Mouse (Mus musculus) erythroblast, embryonic 14.5 days (primary cell): ENCODE results near the gene Gm13420. TPM values are rescaled to one million over a fixed set of nuclear protein-coding genes. Genes with fewer than 3 reads are reported as not detected.
A peak's percentile ranks its signal among the peaks of the same experiment; 100 is the strongest.
"Not testable (repeated sequence)": the region's sequence is repeated elsewhere in the genome, so short reads cannot be mapped to it uniquely, and the experiment has no call there.

Experiments used
- H3K27me3 ChIP-seq: 2 replicates; pipeline ENCODE4 v1.6.1; 2012; ENCODE audit warnings: inconsistent platforms; ENCODE audit not compliant: control insufficient read depth
- H3K36me3 ChIP-seq: 2 replicates; pipeline ENCODE4 v1.6.1; 2012; ENCODE audit warnings: mild to moderate bottlenecking, inconsistent platforms; ENCODE audit not compliant: control insufficient read depth
- H3K4me1 ChIP-seq: 2 replicates; pipeline ENCODE4 v1.6.1; 2012; ENCODE audit warnings: inconsistent platforms; ENCODE audit not compliant: control insufficient read depth
- H3K4me3 ChIP-seq: replicated peaks from 2 replicates; pipeline ENCODE3; 2012; ENCODE audit warnings: moderate library complexity, mild to moderate bottlenecking, inconsistent platforms
- H3K9me3 ChIP-seq: 2 replicates; pipeline ENCODE4 v1.6.1; 2012; ENCODE audit warnings: low read length, inconsistent platforms, mixed read lengths; ENCODE audit not compliant: control insufficient read depth
- GATA1 ChIP-seq: IDR thresholded peaks from 2 replicates; pipeline ENCODE4 v1.6.1; 2012; ENCODE audit warnings: low read length, inconsistent platforms, mixed read lengths
- TAL1 ChIP-seq: IDR thresholded peaks from 3 replicates; pipeline ENCODE4 v1.6.1; 2012; ENCODE audit warnings: low read length, inconsistent platforms, mixed read lengths
- polyA plus RNA-seq: library from polyadenylated mRNA; stranded (reverse); fragments of >175 nt; gene quantifications from 2 replicates; pipeline ENCODE4 v1.2.3, GENCODE M21; 2012

Gm13420 gene
- not detected in 2 replicates for polyA plus RNA-seq

DNA sequence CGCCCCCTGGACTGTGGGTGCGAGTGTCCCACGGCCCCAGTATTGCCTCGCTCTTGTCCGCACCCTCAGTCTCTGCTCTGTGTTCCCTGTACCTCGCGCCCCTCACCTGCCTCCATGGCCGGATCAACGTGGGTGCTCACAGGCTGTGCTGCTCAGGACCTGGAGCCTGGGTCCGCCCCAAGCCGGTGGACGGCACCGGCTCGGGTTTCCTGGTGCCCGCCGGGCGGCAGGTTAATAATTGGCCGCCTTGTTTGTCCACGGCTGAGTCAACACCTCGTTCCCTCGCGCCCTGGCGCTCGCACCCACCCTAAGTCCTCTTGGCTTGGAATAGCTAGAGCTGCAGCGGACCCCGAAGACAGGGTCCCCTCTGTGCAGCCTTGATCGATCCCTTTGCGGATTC is at the start of gene Gm13420:
Gene Gm13420 (minus strand): TSS at position 189 of the 400 bp plus-strand sequence.
- H3K27me3 ChIP-seq: peaks cover 73% of the 10 kb centered on the region
- H3K36me3 ChIP-seq: no peaks in the 10 kb centered on the region
- peaks cover 6% of the 10 kb centered on the region for H3K9me3 ChIP-seq
- H3K4me1 ChIP-seq: no peaks in the 10 kb centered on the region
- H3K4me3 ChIP-seq: peak within 1 kb of the TSS; percentile 17
- TF ChIP-seq GATA1: no peak
- TF ChIP-seq TAL1: no peak

DNA sequence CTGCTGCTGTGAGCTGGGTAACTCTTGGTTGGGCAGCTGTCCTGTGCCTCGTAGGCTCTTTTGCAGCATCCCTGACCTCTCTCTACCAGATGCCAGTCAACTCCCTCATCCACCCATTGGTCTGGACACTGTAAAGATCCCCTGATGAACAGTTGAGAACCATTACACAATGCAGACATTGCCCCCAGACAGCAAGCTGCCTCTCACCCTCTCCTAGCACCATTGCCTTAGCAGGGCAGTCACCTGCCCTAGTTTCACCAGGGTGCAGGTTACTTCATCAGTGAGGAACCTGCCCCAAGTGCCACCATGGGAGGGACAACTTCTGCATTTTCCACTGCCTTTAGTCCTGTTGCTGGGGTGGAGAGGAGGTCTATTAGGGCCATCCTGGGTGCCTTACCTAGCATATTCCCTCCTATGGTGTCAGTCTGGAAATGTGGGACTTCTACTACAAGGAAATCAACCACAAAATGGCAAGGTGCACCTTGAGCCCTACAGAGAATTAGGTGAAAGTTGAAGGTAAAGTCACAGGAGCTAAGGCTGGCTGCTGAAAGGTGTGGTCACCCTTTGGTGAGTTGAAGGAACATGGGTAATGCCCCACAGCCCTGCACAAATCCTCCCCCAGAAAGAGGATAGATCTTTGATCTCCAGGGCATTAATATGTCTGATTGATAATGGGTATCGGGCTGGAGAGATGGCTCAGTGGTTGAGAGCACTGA is 41.4 kb upstream of the Gm13420 start:
- H3K4me1 ChIP-seq: peaks cover 15% of the 10 kb centered on the region
- H3K9me3 ChIP-seq: no peaks in the 10 kb centered on the region
- no peak for TF ChIP-seq TAL1
- TF ChIP-seq GATA1: no peak
- H3K36me3 ChIP-seq: peaks cover 36% of the 10 kb centered on the region
- no peaks in the 10 kb centered on the region for H3K27me3 ChIP-seq
- H3K4me3 ChIP-seq: no peak overlapping the region

DNA sequence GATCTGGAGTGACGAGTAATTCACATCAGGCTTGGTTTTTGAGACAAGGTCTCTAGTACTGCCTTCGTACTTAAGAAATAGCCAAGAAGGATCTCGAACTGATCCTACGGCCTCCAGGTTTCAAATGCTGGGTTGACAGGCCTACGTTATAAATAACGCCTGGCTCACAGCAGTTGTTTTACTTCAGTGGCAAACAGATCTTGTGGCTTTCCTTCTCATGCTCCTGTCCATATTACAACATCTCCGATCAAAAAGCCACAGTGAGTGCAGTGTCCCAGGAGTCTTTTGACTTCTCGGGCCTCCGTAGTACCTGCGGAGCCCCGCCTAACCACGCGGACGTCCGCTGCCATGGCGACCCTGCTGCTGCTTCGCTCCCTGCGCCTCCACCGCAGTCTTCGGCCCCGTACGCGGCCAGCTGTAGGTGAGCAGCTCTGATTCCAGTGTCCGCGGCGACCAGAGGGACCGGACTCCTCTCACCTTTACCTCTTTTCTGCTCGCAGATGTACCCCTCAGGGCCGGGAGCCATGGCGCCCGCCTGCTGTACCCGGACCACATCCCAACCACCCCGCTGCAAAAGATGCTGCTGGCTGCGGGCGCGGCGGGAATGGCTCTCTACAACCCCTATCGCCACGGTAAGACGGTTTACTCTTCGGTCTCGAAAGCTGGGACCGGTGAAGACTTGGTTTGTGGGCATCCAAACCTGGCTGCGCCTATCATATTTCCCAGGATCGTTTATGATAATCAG is 36.6 kb upstream of the Gm13420 start, which contains the start of gene Trub2:
Gene Trub2 (minus strand): TSS at position 566 of the 745 bp plus-strand sequence.
- H3K36me3 ChIP-seq: peaks cover 55% of the 10 kb centered on the region
- peaks cover 25% of the 10 kb centered on the region for H3K4me1 ChIP-seq
- no peak for TF ChIP-seq TAL1
- no peak for TF ChIP-seq GATA1
- H3K27me3 ChIP-seq: no peaks in the 10 kb centered on the region
- H3K9me3 ChIP-seq: no peaks in the 10 kb centered on the region
- peak within 1 kb of the TSS; percentile 81 for H3K4me3 ChIP-seq

DNA sequence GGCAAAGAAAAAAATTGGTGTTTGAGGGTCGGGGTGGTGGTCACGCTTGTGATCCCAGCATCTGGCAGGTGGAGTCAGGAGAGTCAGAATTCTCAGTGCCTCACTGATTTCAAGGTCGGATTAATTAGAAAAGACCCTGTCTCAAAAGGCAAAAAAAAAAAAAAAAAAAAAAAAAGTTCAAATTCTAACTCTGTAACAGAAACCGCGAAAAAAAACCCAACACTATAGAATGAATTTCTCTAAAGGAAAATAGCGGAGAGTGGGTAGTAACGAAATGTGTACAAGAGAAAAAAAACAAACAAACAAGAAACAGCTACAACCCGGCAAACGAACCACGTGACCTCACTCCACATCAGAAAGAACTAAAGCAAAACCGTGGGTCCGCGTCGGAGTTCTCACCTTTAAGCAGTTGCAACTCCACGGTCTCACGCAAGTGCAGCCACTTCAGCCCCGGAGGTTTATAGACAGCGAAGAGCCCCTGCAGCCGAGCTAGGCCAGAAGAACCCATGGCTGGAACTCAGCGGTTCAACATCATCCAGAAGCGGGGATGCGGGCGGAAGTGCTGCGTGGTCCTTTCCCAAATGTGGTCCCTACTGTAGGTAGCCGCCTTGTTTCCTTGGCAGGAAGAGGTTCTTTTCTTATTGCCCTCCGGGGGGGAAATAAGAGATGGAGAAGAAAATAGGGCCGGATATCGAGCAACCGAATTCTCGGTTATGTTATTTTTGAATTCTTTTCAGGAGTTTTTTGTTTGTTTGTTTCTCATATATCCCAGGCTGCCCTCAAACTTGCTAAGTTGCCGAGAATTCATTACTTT is 35.8 kb upstream of the Gm13420 start, which contains the start of gene Coq4:
Gene Coq4 (plus strand): TSS at position 390 of the 814 bp plus-strand sequence.
- Histone ChIP-seq H3K36me3 (peaks cover 58% of the 10 kb centered on the region), H3K27me3 (no peaks in the 10 kb centered on the region), H3K4me1 (peaks cover 25% of the 10 kb centered on the region), H3K9me3 (no peaks in the 10 kb centered on the region; the same call in 1 of the 2 replicates), H3K4me3 (peak within 1 kb of the TSS; percentile 81)
- TF ChIP-seq GATA1 (no peak), TAL1 (no peak)

DNA sequence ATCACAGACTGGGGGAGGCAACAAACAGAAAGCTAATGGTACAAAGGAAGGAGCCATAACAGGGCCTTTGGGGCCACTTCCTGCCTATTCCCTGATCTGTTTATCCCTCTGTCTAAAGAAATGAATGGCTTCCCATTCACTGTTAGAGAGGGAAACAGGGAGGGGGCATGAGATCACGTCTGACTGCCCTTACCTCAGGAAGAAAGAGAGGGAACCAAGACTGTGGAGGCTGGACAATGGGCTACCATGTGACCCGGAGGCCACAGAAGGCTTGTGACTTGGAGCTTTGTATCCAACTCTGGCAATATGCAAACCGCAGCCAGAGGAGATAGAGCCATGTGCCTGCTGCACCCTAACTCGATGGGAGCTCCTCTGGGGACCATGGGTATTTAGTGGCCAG is 32.8 kb upstream of the Gm13420 start:
- H3K36me3 ChIP-seq: peaks cover 68% of the 10 kb centered on the region
- no peak overlapping the region for H3K4me3 ChIP-seq
- no peaks in the 10 kb centered on the region for H3K27me3 ChIP-seq
- peaks cover 8% of the 10 kb centered on the region; the same call in 1 of the 2 replicates for H3K9me3 ChIP-seq
- TF ChIP-seq TAL1: no peak
- TF ChIP-seq GATA1: no peak
- peaks cover 24% of the 10 kb centered on the region for H3K4me1 ChIP-seq

DNA sequence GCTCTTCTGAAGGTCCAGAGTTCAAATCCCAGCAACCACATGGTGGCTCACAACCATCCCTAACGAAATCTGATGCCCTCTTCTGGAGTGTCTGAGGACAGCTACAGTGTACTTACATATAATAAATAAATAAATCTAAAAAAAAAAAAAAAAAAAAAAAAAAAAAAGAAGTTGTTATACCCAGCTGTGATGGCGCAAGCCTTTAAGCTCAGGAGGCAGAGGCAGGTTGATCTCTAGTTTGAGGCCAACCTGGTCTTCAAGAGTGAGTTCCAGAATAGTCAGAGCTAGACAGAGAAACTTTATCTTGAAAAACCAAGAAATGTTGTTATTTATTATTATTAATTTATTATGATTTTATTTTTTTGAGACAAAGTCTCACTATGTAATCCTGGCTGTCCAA is 29.8 kb upstream of the Gm13420 start:
- not testable (repeated sequence) for H3K4me3 ChIP-seq, H3K27me3 ChIP-seq, H3K4me1 ChIP-seq, H3K9me3 ChIP-seq
- H3K36me3 ChIP-seq: peaks cover 95% of the 10 kb centered on the region

DNA sequence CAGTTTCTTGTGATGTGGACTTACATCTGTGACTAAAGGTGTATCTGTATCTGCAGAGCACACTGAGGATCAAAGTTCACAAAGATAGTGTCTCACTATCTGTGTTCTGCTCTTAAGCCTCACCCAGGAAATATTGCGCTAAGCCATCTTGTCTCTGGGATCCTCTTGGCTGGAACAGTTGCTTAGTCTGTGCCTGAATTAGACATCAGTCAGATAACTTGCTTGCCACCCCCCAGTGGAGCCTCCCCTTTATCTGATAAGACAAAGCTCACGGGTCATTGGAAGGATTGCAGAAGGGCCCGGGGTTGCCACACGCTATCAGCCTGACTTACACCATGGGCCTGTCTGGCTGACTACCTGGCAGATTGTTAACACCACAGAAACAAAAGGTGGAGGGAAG is 21.8 kb upstream of the Gm13420 start:
- Histone ChIP-seq H3K9me3 (no peaks in the 10 kb centered on the region; the same call in 1 of the 2 replicates), H3K4me3 (no peak overlapping the region), H3K4me1 (peaks cover 12% of the 10 kb centered on the region), H3K27me3 (no peaks in the 10 kb centered on the region), H3K36me3 (peaks cover 31% of the 10 kb centered on the region)
- TF ChIP-seq TAL1: no peak
- no peak for TF ChIP-seq GATA1

DNA sequence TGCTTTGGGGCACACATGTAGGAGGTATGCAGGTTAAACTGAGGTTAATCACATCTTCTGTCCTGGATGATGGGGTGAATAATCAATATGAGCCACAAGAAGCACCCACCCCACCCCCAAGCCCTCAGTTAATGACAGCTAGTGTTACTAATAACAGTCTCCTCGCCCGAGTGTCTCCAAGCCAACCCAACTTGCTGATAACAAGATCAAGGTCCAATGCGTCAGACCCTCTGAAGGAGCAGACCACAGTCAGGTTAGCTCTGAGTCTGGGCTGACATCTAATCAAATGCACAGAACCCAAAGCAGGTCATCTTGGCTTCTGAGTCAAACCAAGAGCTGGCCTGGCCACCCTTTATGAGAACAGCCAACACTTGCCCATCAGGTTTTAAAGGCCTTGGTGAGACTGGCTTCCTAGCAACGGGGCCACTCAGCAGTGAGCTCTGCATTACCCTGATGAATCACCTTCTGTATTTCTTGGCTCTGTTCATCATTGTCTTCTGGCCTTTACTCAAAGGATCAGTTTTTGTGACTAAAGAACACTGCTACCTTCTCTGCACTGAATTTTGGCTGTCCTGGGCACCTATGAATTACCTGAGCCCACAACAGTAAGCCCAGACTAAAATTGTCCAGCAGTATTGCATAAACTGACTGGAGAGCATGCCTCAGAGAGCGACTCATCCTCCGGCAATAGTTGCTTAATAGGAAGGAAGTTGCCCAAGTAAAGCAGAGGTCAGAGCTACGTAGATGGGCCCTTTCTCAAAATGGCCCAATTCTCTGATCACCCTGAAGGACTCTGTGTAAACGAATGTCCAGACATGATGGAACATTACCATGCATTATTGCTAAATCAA is 20.4 kb upstream of the Gm13420 start:
- no peak for TF ChIP-seq GATA1
- no peak for TF ChIP-seq TAL1
- peaks cover 12% of the 10 kb centered on the region for H3K4me1 ChIP-seq
- H3K4me3 ChIP-seq: no peak overlapping the region

More for the DNA sequence above, 20.4 kb upstream of the Gm13420 start:
- Histone ChIP-seq H3K36me3 (peaks cover 16% of the 10 kb centered on the region), H3K27me3 (no peaks in the 10 kb centered on the region), H3K9me3 (no peaks in the 10 kb centered on the region; the same call in 1 of the 2 replicates)
